Mouse (Mus musculus): Measurements from ENCODE around the gene Cass4. TPM values are rescaled to one million over a fixed set of nuclear protein-coding genes. Genes with fewer than 3 reads are reported as not detected.
A peak's percentile ranks its signal among the peaks of the same experiment; 100 is the strongest.

Gene Cass4
- polyA plus RNA-seq (2015; fragmentation: Nextera tagmentation; extraction: Ambion mirVana), result 0.22 and 0.32 TPM in 2 replicates

- no peaks in the 10 kb centered on the region for H3K27me3 ChIP-seq
- 37% methylated on average over 13 of the region's 13 CpGs for WGBS
- H3K4me2 ChIP-seq, result no peak within 1 kb of the TSS
- H3K4me1 ChIP-seq, result no peaks in the 10 kb centered on the region; the same call in 1 of the 2 replicates
- H3K27ac ChIP-seq, result no peak within 1 kb of the TSS
- H3K4me3 ChIP-seq, result no peak within 1 kb of the TSS
- no peaks in the 10 kb centered on the region for H3K9me3 ChIP-seq
- no peak for ATAC-seq (ENCODE audit: insufficient number of reproducible peaks, insufficient read depth, low FRiP score, low TSS enrichment, low read depth)
- H3K36me3 ChIP-seq, result no peaks in the 10 kb centered on the region
- H3K9ac ChIP-seq, result no peak within 1 kb of the TSS
Measured at GRCm38 (mm10) chr2:172393391-172394051, at the start of gene Cass4. Gene Cass4 (plus strand): TSS chr2:172393794.

- peaks cover 23% of the 10 kb centered on the region for H3K4me1 ChIP-seq
- H3K36me3 ChIP-seq, result no peaks in the 10 kb centered on the region
- H3K9ac ChIP-seq, result no peak overlapping the region
- peak overlapping the region; percentile 76 for H3K4me3 ChIP-seq
- 29% methylated on average over 5 of the region's 5 CpGs for WGBS
- H3K27me3 ChIP-seq, result no peaks in the 10 kb centered on the region
- peak overlapping the region; percentile 97 for H3K4me2 ChIP-seq
- no peak for ATAC-seq (ENCODE audit: insufficient number of reproducible peaks, insufficient read depth, low FRiP score, low TSS enrichment, low read depth)
- no peaks in the 10 kb centered on the region for H3K9me3 ChIP-seq
- H3K27ac ChIP-seq, result peak overlapping the region; percentile 82
Measured at GRCm38 (mm10) chr2:172344669-172345068, 48.9 kb upstream of the Cass4 start.

- H3K27me3 ChIP-seq, result no peaks in the 10 kb centered on the region
- peak within 1 kb of the TSS; percentile 97 for H3K4me2 ChIP-seq
- under 1% methylated on average over 35 of the region's 35 CpGs for WGBS
- peak within 1 kb of the TSS; percentile 82 for H3K27ac ChIP-seq
- H3K4me3 ChIP-seq, result peak within 1 kb of the TSS; percentile 76
- H3K36me3 ChIP-seq, result no peaks in the 10 kb centered on the region
- no peaks in the 10 kb centered on the region for H3K9me3 ChIP-seq
- peak; percentile 93 for ATAC-seq (ENCODE audit: insufficient number of reproducible peaks, insufficient read depth, low FRiP score, low TSS enrichment, low read depth)
- H3K4me1 ChIP-seq, result peaks cover 23% of the 10 kb centered on the region
- peak within 1 kb of the TSS; percentile 83 for H3K9ac ChIP-seq
Measured at GRCm38 (mm10) chr2:172345258-172345738, 48.3 kb upstream of the Cass4 start, which contains the start of gene Fam210b. Gene Fam210b (plus strand): TSS chr2:172345565.

GRCm38 (mm10) chr2:172346034-172346929 lies 47.3 kb upstream of the Cass4 start:
- Histone ChIP-seq H3K4me2 (peak overlapping the region; percentile 97), H3K4me3 (peak overlapping the region; percentile 76), H3K9me3 (no peaks in the 10 kb centered on the region), H3K36me3 (no peaks in the 10 kb centered on the region), H3K27ac (no peak overlapping the region), H3K4me1 (peaks cover 23% of the 10 kb centered on the region), H3K9ac (peak overlapping the region; percentile 83), H3K27me3 (no peaks in the 10 kb centered on the region)
- no peak for ATAC-seq (ENCODE audit: insufficient number of reproducible peaks, insufficient read depth, low FRiP score, low TSS enrichment, low read depth)
- 9% methylated on average over 31 of the region's 31 CpGs for WGBS

- Histone ChIP-seq H3K36me3 (no peaks in the 10 kb centered on the region), H3K4me3 (peak overlapping the region; percentile 76), H3K9ac (no peak overlapping the region), H3K27ac (no peak overlapping the region), H3K4me1 (peaks cover 23% of the 10 kb centered on the region), H3K4me2 (peak overlapping the region; percentile 97), H3K27me3 (no peaks in the 10 kb centered on the region), H3K9me3 (no peaks in the 10 kb centered on the region)
- ATAC-seq (ENCODE audit: insufficient number of reproducible peaks, insufficient read depth, low FRiP score, low TSS enrichment, low read depth), result no peak
- WGBS, result 59% methylated on average over 8 of the region's 8 CpGs
Measured at GRCm38 (mm10) chr2:172346933-172347611, 46.5 kb upstream of the Cass4 start.

GRCm38 (mm10) chr2:172348297-172348950 lies 45.2 kb upstream of the Cass4 start:
- 69% methylated on average over 3 of the region's 3 CpGs for WGBS
- Histone ChIP-seq H3K4me3 (no peak overlapping the region), H3K4me2 (no peak overlapping the region), H3K27ac (no peak overlapping the region), H3K9me3 (no peaks in the 10 kb centered on the region), H3K27me3 (no peaks in the 10 kb centered on the region), H3K9ac (no peak overlapping the region), H3K4me1 (peaks cover 23% of the 10 kb centered on the region), H3K36me3 (0 out of 2 replicates have a peak, but pooled peaks cover 8% of the 10 kb centered on the region)
- ATAC-seq (ENCODE audit: insufficient number of reproducible peaks, insufficient read depth, low FRiP score, low TSS enrichment, low read depth), result no peak

GRCm38 (mm10) chr2:172349776-172350175 lies 43.8 kb upstream of the Cass4 start:
- H3K4me3 ChIP-seq, result no peak overlapping the region
- H3K27ac ChIP-seq, result no peak overlapping the region
- peaks cover 17% of the 10 kb centered on the region for H3K4me1 ChIP-seq
- H3K9me3 ChIP-seq, result no peaks in the 10 kb centered on the region
- WGBS, result 77% methylated on average over 14 of the region's 14 CpGs
- no peak overlapping the region for H3K4me2 ChIP-seq
- H3K27me3 ChIP-seq, result no peaks in the 10 kb centered on the region
- no peak overlapping the region for H3K9ac ChIP-seq
- no peak for ATAC-seq (ENCODE audit: insufficient number of reproducible peaks, insufficient read depth, low FRiP score, low TSS enrichment, low read depth)
- peaks cover 13% of the 10 kb centered on the region; the same call in 1 of the 2 replicates for H3K36me3 ChIP-seq

- H3K27ac ChIP-seq, result no peak overlapping the region
- WGBS, result 71% methylated on average over 8 of the region's 8 CpGs
- no peak overlapping the region for H3K4me2 ChIP-seq
- no peaks in the 10 kb centered on the region for H3K9me3 ChIP-seq
- peaks cover 15% of the 10 kb centered on the region for H3K4me1 ChIP-seq
- H3K36me3 ChIP-seq, result peaks cover 23% of the 10 kb centered on the region
- H3K27me3 ChIP-seq, result no peaks in the 10 kb centered on the region
- H3K9ac ChIP-seq, result no peak overlapping the region
- no peak overlapping the region for H3K4me3 ChIP-seq
- ATAC-seq (ENCODE audit: insufficient number of reproducible peaks, insufficient read depth, low FRiP score, low TSS enrichment, low read depth), result no peak
Measured at GRCm38 (mm10) chr2:172350773-172351172, 42.8 kb upstream of the Cass4 start.

- Histone ChIP-seq H3K27ac (no peak overlapping the region), H3K4me2 (no peak overlapping the region), H3K4me1 (0 out of 2 replicates have a peak, but pooled peaks cover 3% of the 10 kb centered on the region), H3K27me3 (no peaks in the 10 kb centered on the region), H3K36me3 (peaks cover 47% of the 10 kb centered on the region), H3K9me3 (no peaks in the 10 kb centered on the region), H3K9ac (no peak overlapping the region), H3K4me3 (no peak overlapping the region)
- ATAC-seq (ENCODE audit: insufficient number of reproducible peaks, insufficient read depth, low FRiP score, low TSS enrichment, low read depth), result no peak
- WGBS, result 79% methylated on average over 9 of the region's 9 CpGs
Measured at GRCm38 (mm10) chr2:172353218-172353617, 40.4 kb upstream of the Cass4 start.

- no peaks in the 10 kb centered on the region for H3K9me3 ChIP-seq
- H3K9ac ChIP-seq, result no peak overlapping the region
- no peak overlapping the region for H3K4me3 ChIP-seq
- no peak overlapping the region for H3K4me2 ChIP-seq
- 54% methylated on average over 9 of the region's 9 CpGs for WGBS
- no peaks in the 10 kb centered on the region for H3K27me3 ChIP-seq
- no peak overlapping the region for H3K27ac ChIP-seq
- peaks cover 62% of the 10 kb centered on the region for H3K36me3 ChIP-seq
- no peaks in the 10 kb centered on the region for H3K4me1 ChIP-seq
- no peak for ATAC-seq (ENCODE audit: insufficient number of reproducible peaks, insufficient read depth, low FRiP score, low TSS enrichment, low read depth)
Measured at GRCm38 (mm10) chr2:172354761-172355160, 38.8 kb upstream of the Cass4 start.

- Histone ChIP-seq H3K4me2 (no peak overlapping the region), H3K9me3 (no peaks in the 10 kb centered on the region), H3K4me3 (no peak overlapping the region), H3K9ac (no peak overlapping the region), H3K27me3 (no peaks in the 10 kb centered on the region), H3K36me3 (peaks cover 73% of the 10 kb centered on the region), H3K4me1 (no peaks in the 10 kb centered on the region), H3K27ac (peak overlapping the region; percentile 28; the same call in 1 of the 2 replicates)
- no peak for ATAC-seq (ENCODE audit: insufficient number of reproducible peaks, insufficient read depth, low FRiP score, low TSS enrichment, low read depth)
- 85% methylated on average over 5 of the region's 5 CpGs for WGBS
Measured at GRCm38 (mm10) chr2:172355833-172356232, 37.8 kb upstream of the Cass4 start.

Data from embryonic facial prominence, embryonic 13.5 days (tissue).